In genomic region chr15:20436356-20436755, GRCm38 (mm10) we compare ENCODE assay signal across 27 mouse cellular contexts. TPM values are rescaled to one million over a fixed set of nuclear protein-coding genes. Genes with fewer than 3 reads are reported as not detected.
"Had no signal": no experiment of that assay in that cellular context is flagged by ENCODE, and none has a peak within 500 bp of the region (broad histone marks: within the 10 kb centered on the region; RNA-seq: fewer than 3 reads in every experiment).

No protein-coding gene starts in this region.

- H3K9ac ChIP-seq: limb, embryonic 13.5 days; liver, embryonic 13.5 days; lung, embryonic 14.5 days; midbrain, embryonic 12.5 days; neural tube, embryonic 13.5 days; stomach, embryonic 15.5 days had no signal

- H3K4me1 ChIP-seq: limb, embryonic 10.5 days; limb, embryonic 13.5 days; liver, embryonic 13.5 days; midbrain, embryonic 12.5 days; neural tube, embryonic 13.5 days; stomach, embryonic 15.5 days had no signal

- H3K36me3 ChIP-seq: limb, embryonic 10.5 days; limb, embryonic 13.5 days; liver, embryonic 13.5 days; midbrain, embryonic 12.5 days; neural tube, embryonic 13.5 days; stomach, embryonic 15.5 days had no signal

- ATAC-seq: lung, postnatal 0 days; midbrain, embryonic 16.5 days had no signal

- H3K4me2 ChIP-seq: limb, embryonic 13.5 days; liver, embryonic 13.5 days; lung, embryonic 14.5 days; midbrain, embryonic 12.5 days; neural tube, embryonic 13.5 days; stomach, embryonic 15.5 days had no signal

- H3K4me3 ChIP-seq: layer of hippocampus, adult 2 months; limb, embryonic 10.5 days; limb, embryonic 13.5 days; liver, embryonic 13.5 days; midbrain, embryonic 12.5 days; myocyte; neural tube, embryonic 13.5 days; stomach, embryonic 15.5 days had no signal

- DNase-seq: kidney, adult 11 months; kidney, adult 8-10 months; kidney, postnatal 25 days; layer of hippocampus, adult 9-11 months; liver; liver, embryonic 13.5 days; lung, embryonic 14.5 days; retina, postnatal 1 day; right cerebral cortex, postnatal 25 days; spleen, adult 18-20 months; thymus, postnatal 25 days had no signal

- H3K27ac ChIP-seq: layer of hippocampus, adult 2 months; limb, embryonic 10.5 days; limb, embryonic 13.5 days; liver, embryonic 13.5 days; macrophage; midbrain, embryonic 12.5 days; neural tube, embryonic 13.5 days; stomach, embryonic 15.5 days had no signal

- H3K9me3 ChIP-seq: limb, embryonic 10.5 days; limb, embryonic 13.5 days; liver, embryonic 13.5 days; midbrain, embryonic 12.5 days; neural tube, embryonic 13.5 days; stomach, embryonic 15.5 days had no signal

- H3K27me3 ChIP-seq: limb, embryonic 13.5 days; liver, embryonic 13.5 days; midbrain, embryonic 12.5 days; neural tube, embryonic 13.5 days; stomach, embryonic 15.5 days had no signal

RNA-seq across cellular contexts. Expression of gene Cdh12, which starts 12.7 kb away (rescaled TPM):
- total RNA-seq: megakaryocyte, adult 5-6 weeks; monocyte, adult 5-6 weeks; neutrophil, adult 5-6 weeks had no signal
- polyA plus RNA-seq: large intestine, adult 2 months; liver, embryonic 13.5 days; liver, embryonic 16.5 days; lung, postnatal 0 days; macrophage; myocyte; thymus, postnatal 0 days had no signal
